Mouse (Mus musculus): ENCODE measurements at regions not wholly inside any gene's neighbourhood (a gene's known extent, or its start where the extent isn't known, plus 50 kb on each side); places are given as distances from the start of the nearest gene placed in this dataset.
"Not testable (repeated sequence)": the region's sequence is repeated elsewhere in the genome, so short reads cannot be mapped to it uniquely, and the experiment has no call there.

DNA sequence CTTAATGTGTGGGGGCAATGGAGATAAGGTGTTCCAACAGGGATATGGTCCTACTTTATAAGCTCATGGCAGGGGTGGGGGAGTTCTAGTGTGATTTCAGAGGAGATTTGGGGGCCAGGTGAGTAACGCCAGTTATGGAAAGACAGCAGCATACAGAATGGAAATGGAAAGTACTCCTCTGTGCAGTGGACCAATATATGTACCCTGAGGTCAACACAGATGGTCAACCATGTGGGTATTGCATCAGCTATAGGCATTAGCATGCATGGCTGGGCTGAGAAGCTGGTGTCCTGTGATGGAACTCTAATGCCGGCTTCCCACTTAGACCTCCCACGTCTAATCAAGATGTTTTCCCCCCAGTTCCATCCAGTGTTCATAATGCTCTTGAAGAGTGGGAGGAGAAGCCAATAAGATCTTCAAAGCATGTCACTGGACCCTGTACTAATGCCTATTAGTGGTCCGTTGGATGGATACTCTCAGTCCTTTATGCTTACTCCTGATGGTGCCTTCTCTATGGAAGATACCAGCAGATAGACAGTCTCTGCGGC lies 139.3 kb upstream of the Tet2 start:
- DNase-seq = no peak
- Histone ChIP-seq H3K27me3 (replicated peaks; ENCODE audit: control insufficient read depth, insufficient read depth, low read length) (no peaks in the 10 kb centered on the region), H3K4me3 (ENCODE audit: insufficient read depth, low read depth, low read length) (no peak overlapping the region), H3K36me3 (ENCODE audit: control insufficient read depth, insufficient read depth, low read length) (no peaks in the 10 kb centered on the region), H3K27ac (ENCODE audit: insufficient read depth, low read depth, low read length) (no peak overlapping the region), H3K4me1 (ENCODE audit: control insufficient read depth, insufficient read depth, low read length) (no peaks in the 10 kb centered on the region)
- 76% methylated on average over 5 of the region's 5 CpGs for WGBS
- TF ChIP-seq POLR2A (IDR thresholded peaks at IDR 0.05; ENCODE audit: low read depth, low read length) (no peak), CTCF (conservative IDR thresholded peaks at IDR 0.05; ENCODE audit: insufficient read depth, insufficient read length, low read depth, low read length) (no peak)

DNA sequence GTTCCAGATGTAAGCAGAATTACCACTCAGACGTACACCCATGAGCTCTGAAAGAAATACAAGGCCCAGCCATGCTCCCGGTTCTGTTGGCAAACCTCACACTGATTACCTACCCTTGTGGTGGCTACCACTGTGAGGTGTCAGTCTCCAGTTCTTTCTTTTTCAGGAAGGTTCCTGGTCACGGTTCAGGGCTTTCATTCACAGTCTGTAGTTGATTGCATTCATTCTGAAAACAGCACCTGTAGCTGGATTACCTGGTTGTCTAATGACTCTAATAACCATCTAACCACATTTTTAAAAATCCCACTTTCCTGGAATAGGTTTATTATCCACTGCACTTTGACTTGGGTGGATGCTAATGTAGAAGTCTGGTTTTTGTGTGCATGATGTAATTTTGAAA lies 139.8 kb upstream of the Tet2 start:
- no peaks in the 10 kb centered on the region for H3K27me3 ChIP-seq (replicated peaks; ENCODE audit: control insufficient read depth, insufficient read depth, low read length)
- H3K36me3 ChIP-seq (ENCODE audit: control insufficient read depth, insufficient read depth, low read length) = no peaks in the 10 kb centered on the region
- no peaks in the 10 kb centered on the region for H3K4me1 ChIP-seq (ENCODE audit: control insufficient read depth, insufficient read depth, low read length)
- peak; percentile 21 for DNase-seq
- H3K27ac ChIP-seq (ENCODE audit: insufficient read depth, low read depth, low read length) = no peak overlapping the region
- no peak overlapping the region for H3K4me3 ChIP-seq (ENCODE audit: insufficient read depth, low read depth, low read length)
- WGBS = 69% methylated on average over 3 of the region's 3 CpGs
- TF ChIP-seq POLR2A (IDR thresholded peaks at IDR 0.05; ENCODE audit: low read depth, low read length) = no peak
- no peak for TF ChIP-seq CTCF (conservative IDR thresholded peaks at IDR 0.05; ENCODE audit: insufficient read depth, insufficient read length, low read depth, low read length)

DNA sequence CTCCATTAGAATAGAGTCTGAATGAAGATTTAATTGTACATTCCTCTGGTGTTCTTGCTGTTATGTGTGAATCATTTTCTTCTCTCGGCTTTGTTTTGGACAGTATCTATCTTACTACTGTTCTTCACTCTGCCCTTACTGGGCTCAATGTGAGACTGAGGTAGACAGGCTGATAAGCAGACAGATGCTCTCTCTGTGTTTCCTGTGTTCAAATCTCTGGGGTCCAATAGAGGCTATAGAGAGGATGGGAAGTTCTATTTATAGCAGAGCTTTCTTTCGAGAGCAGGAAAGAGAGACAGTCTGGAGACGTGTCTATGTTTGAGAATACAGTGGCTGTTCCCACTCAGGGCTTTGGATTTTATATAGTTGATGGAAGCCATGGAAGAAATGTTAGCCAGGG lies 140.5 kb upstream of the Tet2 start:
- no peaks in the 10 kb centered on the region for H3K36me3 ChIP-seq (ENCODE audit: control insufficient read depth, insufficient read depth, low read length)
- H3K4me3 ChIP-seq (ENCODE audit: insufficient read depth, low read depth, low read length) = no peak overlapping the region
- no peaks in the 10 kb centered on the region for H3K27me3 ChIP-seq (replicated peaks; ENCODE audit: control insufficient read depth, insufficient read depth, low read length)
- no peak for DNase-seq
- TF ChIP-seq CTCF (conservative IDR thresholded peaks at IDR 0.05; ENCODE audit: insufficient read depth, insufficient read length, low read depth, low read length) = no peak
- TF ChIP-seq POLR2A (IDR thresholded peaks at IDR 0.05; ENCODE audit: low read depth, low read length) = no peak
- no peak overlapping the region for H3K27ac ChIP-seq (ENCODE audit: insufficient read depth, low read depth, low read length)
- H3K4me1 ChIP-seq (ENCODE audit: control insufficient read depth, insufficient read depth, low read length) = no peaks in the 10 kb centered on the region
- 68% methylated on average over 3 of the region's 3 CpGs for WGBS

DNA sequence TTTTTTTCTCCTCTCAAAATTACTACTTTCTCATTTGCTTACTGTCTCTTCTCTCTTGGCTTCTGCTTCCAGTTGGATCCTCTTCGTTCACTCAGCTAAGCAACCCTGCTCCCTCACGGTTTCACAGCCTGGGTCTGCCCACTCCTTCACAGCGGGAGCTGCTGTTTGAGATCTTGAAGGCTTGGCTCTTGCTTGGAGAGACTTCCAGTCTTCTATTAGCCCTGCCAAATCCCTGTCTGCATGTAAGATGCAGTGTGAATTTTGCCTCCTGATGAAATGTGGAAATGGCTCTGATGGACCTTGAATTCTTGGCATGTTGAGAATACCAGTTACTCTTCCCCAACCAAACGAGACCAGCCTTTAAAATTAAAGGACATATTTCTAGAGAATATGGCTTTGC lies 149.1 kb upstream of the Tet2 start:
- no peak overlapping the region for H3K27ac ChIP-seq (ENCODE audit: insufficient read depth, low read depth, low read length)
- H3K4me1 ChIP-seq (ENCODE audit: control insufficient read depth, insufficient read depth, low read length) = no peaks in the 10 kb centered on the region
- TF ChIP-seq POLR2A (IDR thresholded peaks at IDR 0.05; ENCODE audit: low read depth, low read length) = no peak
- TF ChIP-seq CTCF (conservative IDR thresholded peaks at IDR 0.05; ENCODE audit: insufficient read depth, insufficient read length, low read depth, low read length) = no peak
- no peaks in the 10 kb centered on the region for H3K27me3 ChIP-seq (replicated peaks; ENCODE audit: control insufficient read depth, insufficient read depth, low read length)
- DNase-seq = no peak
- H3K4me3 ChIP-seq (ENCODE audit: insufficient read depth, low read depth, low read length) = no peak overlapping the region
- no peaks in the 10 kb centered on the region for H3K36me3 ChIP-seq (ENCODE audit: control insufficient read depth, insufficient read depth, low read length)
- 65% methylated on average over 4 of the region's 4 CpGs for WGBS

DNA sequence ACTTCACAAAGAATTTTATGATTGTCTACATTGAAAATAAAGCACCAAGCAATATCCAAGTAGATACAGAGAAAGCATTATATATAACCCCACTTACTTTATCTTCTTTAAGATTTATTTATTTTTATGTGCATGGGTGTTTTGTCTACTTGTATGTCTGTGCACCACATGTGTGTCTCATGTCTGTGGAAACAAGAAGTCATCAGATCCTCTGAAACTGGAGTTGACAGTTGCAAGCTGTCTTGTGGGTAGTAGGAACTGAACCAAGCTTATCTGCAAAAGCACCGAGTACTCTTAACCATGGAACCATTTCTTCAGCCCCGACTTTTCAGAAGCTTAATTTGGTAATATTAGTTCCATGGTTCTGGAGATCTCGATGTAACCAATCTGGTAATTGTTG lies 151.2 kb upstream of the Tet2 start:
- Histone ChIP-seq H3K27me3 (replicated peaks; ENCODE audit: control insufficient read depth, insufficient read depth, low read length) (no peaks in the 10 kb centered on the region), H3K27ac (ENCODE audit: insufficient read depth, low read depth, low read length) (no peak overlapping the region), H3K4me1 (ENCODE audit: control insufficient read depth, insufficient read depth, low read length) (no peaks in the 10 kb centered on the region), H3K4me3 (ENCODE audit: insufficient read depth, low read depth, low read length) (no peak overlapping the region), H3K36me3 (ENCODE audit: control insufficient read depth, insufficient read depth, low read length) (no peaks in the 10 kb centered on the region)
- DNase-seq = no peak
- WGBS = 86% methylated on average over 3 of the region's 3 CpGs
- TF ChIP-seq CTCF (conservative IDR thresholded peaks at IDR 0.05; ENCODE audit: insufficient read depth, insufficient read length, low read depth, low read length) (no peak), POLR2A (IDR thresholded peaks at IDR 0.05; ENCODE audit: low read depth, low read length) (no peak)

DNA sequence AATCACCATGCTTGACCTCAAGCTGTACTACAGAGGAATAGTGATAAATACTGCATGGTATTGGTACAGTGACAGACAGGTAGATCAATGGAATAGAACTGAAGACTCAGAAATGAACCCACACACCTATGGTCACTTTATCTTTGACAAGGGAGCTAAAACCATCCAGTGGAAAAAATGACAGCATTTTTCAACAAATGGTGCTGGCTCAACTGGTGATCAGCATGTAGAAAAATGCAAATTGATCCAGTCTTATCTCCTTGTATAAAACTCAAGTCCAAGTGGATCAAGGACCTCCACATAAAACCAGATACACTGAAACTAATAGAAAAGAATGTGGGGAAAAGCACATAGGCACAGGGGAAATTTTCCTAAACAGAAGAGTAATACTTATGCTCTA lies 159.9 kb upstream of the Tet2 start:
- DNase-seq; H3K4me1 ChIP-seq (ENCODE audit: control insufficient read depth, insufficient read depth, low read length); H3K4me3 ChIP-seq (ENCODE audit: insufficient read depth, low read depth, low read length); H3K27me3 ChIP-seq (replicated peaks; ENCODE audit: control insufficient read depth, insufficient read depth, low read length); H3K36me3 ChIP-seq (ENCODE audit: control insufficient read depth, insufficient read depth, low read length); H3K27ac ChIP-seq (ENCODE audit: insufficient read depth, low read depth, low read length): not testable (repeated sequence)

DNA sequence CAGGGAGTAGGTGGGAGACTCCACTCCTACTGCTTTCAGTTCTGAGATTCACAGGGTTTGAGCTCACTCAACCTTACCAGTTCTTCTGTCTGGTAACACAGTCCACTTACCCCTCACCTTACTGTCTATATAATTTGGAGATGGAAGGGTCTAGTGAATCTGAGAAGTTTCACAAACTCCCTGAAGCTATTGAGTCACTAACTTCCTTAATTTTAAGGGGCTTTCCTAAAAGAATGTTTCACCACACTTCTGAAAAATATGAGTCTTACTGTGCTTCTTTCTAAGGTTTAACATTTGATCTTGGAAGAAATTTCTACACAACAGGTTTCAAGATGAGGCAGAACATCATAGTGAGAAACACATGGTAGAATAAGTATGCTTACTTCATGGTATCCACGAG lies 166.6 kb upstream of the Tet2 start:
- no peaks in the 10 kb centered on the region for H3K36me3 ChIP-seq (ENCODE audit: control insufficient read depth, insufficient read depth, low read length)
- H3K27me3 ChIP-seq (replicated peaks; ENCODE audit: control insufficient read depth, insufficient read depth, low read length) = no peaks in the 10 kb centered on the region
- WGBS = 67% methylated on average over 1 of the region's 1 CpGs

More for the DNA sequence above, 166.6 kb upstream of the Tet2 start:
- no peak for DNase-seq
- no peak overlapping the region for H3K27ac ChIP-seq (ENCODE audit: insufficient read depth, low read depth, low read length)
- H3K4me3 ChIP-seq (ENCODE audit: insufficient read depth, low read depth, low read length) = no peak overlapping the region
- peaks cover 3% of the 10 kb centered on the region; the same call in 1 of the 2 replicates for H3K4me1 ChIP-seq (ENCODE audit: control insufficient read depth, insufficient read depth, low read length)
- TF ChIP-seq POLR2A (IDR thresholded peaks at IDR 0.05; ENCODE audit: low read depth, low read length) = no peak
- TF ChIP-seq CTCF (conservative IDR thresholded peaks at IDR 0.05; ENCODE audit: insufficient read depth, insufficient read length, low read depth, low read length) = no peak

All from kidney, adult 2 months (tissue).